Mouse (Mus musculus) left cerebral cortex, postnatal 4 days (tissue): ENCODE measurements around the gene Sf3a1. TPM values are rescaled to one million over a fixed set of nuclear protein-coding genes. Genes with fewer than 3 reads are reported as not detected.
A peak's percentile ranks its signal among the peaks of the same experiment; 100 is the strongest.

ENCODE experiments used
- microRNA-seq: library from miRNA; unstranded; fragments of <30 nt; microRNA quantifications from one replicate; pipeline ENCODE4 v1.2.0, GENCODE M21; 2022
- total RNA-seq, 2 experiments: library from RNA; stranded (reverse); gene quantifications; 2 replicates each; pipeline ENCODE4 v1.2.3; 2021

The Sf3a1 gene
- total RNA-seq, 2 experiments from 2014 or later, result 75.5 to 93.4 TPM

Small RNAs within 50 kb of the gene (microRNA-seq; reads per million reads assigned to microRNA genes)
- gene Mir3060, result 3.9 reads per million, percentile 8 among the genes with 10 or more reads in this experiment

Other genes with a start within 250 kb of the Sf3a1 start
- gene Slc35e4, start 245.7 kb upstream of the Sf3a1 start, total RNA-seq, result 10 to 100 TPM; 19.8 to 20.9 TPM
- 10 to 100 TPM; 10.1 to 10.9 TPM for gene Tcn2, start 228.2 kb upstream of the Sf3a1 start, total RNA-seq
- gene Pes1, start 196.4 kb upstream of the Sf3a1 start, total RNA-seq, result 10 to 100 TPM; 55.8 to 56.3 TPM
- gene 4930556J24Rik, start 183.6 kb upstream of the Sf3a1 start, total RNA-seq, result not detected
- 1 to 10 TPM; 4.6 to 5.4 TPM for gene Gal3st1, start 176.7 kb upstream of the Sf3a1 start, total RNA-seq
- gene Sec14l4, start 128.9 kb upstream of the Sf3a1 start, total RNA-seq, result not detected
- gene Sec14l3, start 95.5 kb upstream of the Sf3a1 start, total RNA-seq, result 1 to 10 TPM; 2.3 to 4.5 TPM
- gene Mtfp1, start 64.9 kb upstream of the Sf3a1 start, total RNA-seq, result 10 to 100 TPM; 15.3 to 16.3 TPM
- gene Sec14l2, start 36.9 kb upstream of the Sf3a1 start, total RNA-seq, result 1 to 10 TPM; 6.8 to 8.3 TPM
- gene Rnf215, start 25.1 kb upstream of the Sf3a1 start, total RNA-seq, result 10 to 100 TPM; 57.0 to 58.6 TPM
- 10 to 100 TPM; 12.1 to 13.5 TPM for gene Ccdc157, start 57 bp upstream of the Sf3a1 start, total RNA-seq
- gene Tbc1d10a, start 26.4 kb downstream of the Sf3a1 start, total RNA-seq, result 10 to 100 TPM; 25.7 to 26.8 TPM
- 1 to 10 TPM; 1.8 to 1.9 TPM for gene Castor1, start 57.9 kb downstream of the Sf3a1 start, total RNA-seq
- under 1 TPM in 1 of 2 experiments, not detected in 1; 0.30 TPM for gene Osm, start 76.1 kb downstream of the Sf3a1 start, total RNA-seq
- under 1 TPM; 0.08 TPM for gene Lif, start 97.2 kb downstream of the Sf3a1 start, total RNA-seq